Mouse (Mus musculus) natural killer cell, adult 2 months (primary cell): ENCODE measurements around the gene Dtl.

ENCODE experiments used
- DNase-seq, 2 experiments: peaks; one replicate each; pipeline ENCODE4 v3.0.0; 2022; ENCODE audit warnings: low spot score in 2 of 2

The Dtl gene

GRCm38 (mm10) chr1:191575458-191576247 is at the start of gene Dtl, which contains the start of gene Ints7:
Gene Dtl (minus strand): TSS chr1:191575544.
Gene Ints7 (plus strand): TSS chr1:191575636.
- peak; percentile 100 for DNase-seq

GRCm38 (mm10) chr1:191625026-191625425 is 49.7 kb upstream of the Dtl start:
- no peak for DNase-seq

- no peak for DNase-seq
Observed at GRCm38 (mm10) chr1:191624492-191624891, 49.1 kb upstream of the Dtl start.

- no peak for DNase-seq
Observed at GRCm38 (mm10) chr1:191622801-191623200, 47.5 kb upstream of the Dtl start.

- no peak for DNase-seq
Observed at GRCm38 (mm10) chr1:191621096-191621495, 45.8 kb upstream of the Dtl start.

GRCm38 (mm10) chr1:191618067-191618766 is 42.9 kb upstream of the Dtl start:
- DNase-seq = no peak

GRCm38 (mm10) chr1:191617589-191617988 is 42.2 kb upstream of the Dtl start:
- DNase-seq = no peak

GRCm38 (mm10) chr1:191616245-191616644 is 40.9 kb upstream of the Dtl start:
- DNase-seq = no peak

- DNase-seq = no peak
Observed at GRCm38 (mm10) chr1:191612877-191613276, 37.5 kb upstream of the Dtl start.

GRCm38 (mm10) chr1:191611686-191612085 is 36.3 kb upstream of the Dtl start:
- no peak for DNase-seq

- DNase-seq = no peak
Observed at GRCm38 (mm10) chr1:191610357-191610756, 35.0 kb upstream of the Dtl start.

GRCm38 (mm10) chr1:191609578-191609977 is 34.2 kb upstream of the Dtl start:
- DNase-seq = no peak

GRCm38 (mm10) chr1:191609051-191609450 is 33.7 kb upstream of the Dtl start:
- DNase-seq = no peak

GRCm38 (mm10) chr1:191604690-191605089 is 29.3 kb upstream of the Dtl start:
- no peak for DNase-seq

- DNase-seq = peak; percentile 59 to 66
Observed at GRCm38 (mm10) chr1:191599210-191599609, 23.9 kb upstream of the Dtl start.

GRCm38 (mm10) chr1:191596076-191596475 is 20.7 kb upstream of the Dtl start:
- DNase-seq = no peak

- no peak for DNase-seq
Observed at GRCm38 (mm10) chr1:191592016-191592720, 16.8 kb upstream of the Dtl start.

- no peak for DNase-seq
Observed at GRCm38 (mm10) chr1:191588749-191589148, 13.4 kb upstream of the Dtl start.

GRCm38 (mm10) chr1:191587062-191587461 is 11.7 kb upstream of the Dtl start:
- no peak for DNase-seq

- DNase-seq = peak in 1 of 2 experiments; percentile 10
Observed at GRCm38 (mm10) chr1:191585704-191586103, 10.4 kb upstream of the Dtl start.

GRCm38 (mm10) chr1:191584483-191584882 is 9.1 kb upstream of the Dtl start:
- DNase-seq = no peak

- DNase-seq = no peak
Observed at GRCm38 (mm10) chr1:191583836-191584235, 8.5 kb upstream of the Dtl start.
